Mouse (Mus musculus) embryonic fibroblast, embryonic 13.5 days (primary cell): Measurements from ENCODE around the gene Prrc2c. TPM values are rescaled to one million over a fixed set of nuclear protein-coding genes. Genes with fewer than 3 reads are reported as not detected.
"Not testable (repeated sequence)": the region's sequence is repeated elsewhere in the genome, so short reads cannot be mapped to it uniquely, and the experiment has no call there.

Source experiments
- H3K27ac ChIP-seq: 2 replicates; pipeline ENCODE4 v1.5.1; 2012; ENCODE audit warnings: low read length, control low read depth, inconsistent platforms; ENCODE audit not compliant: insufficient read depth
- H3K4me1 ChIP-seq: 2 replicates; pipeline ENCODE4 v1.6.1; 2011; ENCODE audit warnings: low read length; ENCODE audit not compliant: control insufficient read depth, insufficient read depth
- H3K4me3 ChIP-seq: 2 replicates; pipeline ENCODE4 v1.5.1; 2011; ENCODE audit warnings: mild to moderate bottlenecking, control low read depth, low read length; ENCODE audit not compliant: insufficient read depth
- CTCF ChIP-seq: IDR thresholded peaks from 2 replicates; pipeline ENCODE4 v1.5.1; 2011; ENCODE audit warnings: mild to moderate bottlenecking, control low read depth, low read length, moderate library complexity, borderline replicate concordance; ENCODE audit not compliant: insufficient read depth
- POLR2A ChIP-seq: IDR thresholded peaks from 2 replicates; pipeline ENCODE4 v1.6.1; 2011; ENCODE audit warnings: low read depth, mild to moderate bottlenecking, control low read depth, low read length, moderate library complexity
- polyA plus RNA-seq: library from polyadenylated mRNA; stranded (reverse); fragments of >200 nt; gene quantifications from 2 replicates; pipeline ENCODE4 v1.2.4, GENCODE M21; 2011; ENCODE audit warnings: low read depth; ENCODE audit not compliant: missing spikeins, insufficient read length

Gene Prrc2c
- polyA plus RNA-seq, 1 experiment = 206 TPM

GRCm38 (mm10) chr1:162642591-162642990, 97.8 kb downstream of the Prrc2c start:
- no peak overlapping the region for H3K4me3 ChIP-seq
- H3K27ac ChIP-seq = no peak overlapping the region
- TF ChIP-seq CTCF = no peak
- TF ChIP-seq POLR2A = no peak
- H3K4me1 ChIP-seq = no peaks in the 10 kb centered on the region

GRCm38 (mm10) chr1:162639861-162640260, 100.5 kb downstream of the Prrc2c start:
- H3K4me1 ChIP-seq = no peaks in the 10 kb centered on the region
- TF ChIP-seq POLR2A (no peak), CTCF (no peak)
- H3K27ac ChIP-seq = no peak overlapping the region
- no peak overlapping the region for H3K4me3 ChIP-seq

- no peak for TF ChIP-seq CTCF
- TF ChIP-seq POLR2A = no peak
- no peak within 1 kb of the TSS for H3K4me3 ChIP-seq
Observed at GRCm38 (mm10) chr1:162639051-162639750, 101.2 kb downstream of the Prrc2c start, which contains the start of gene Myoc. TSS of gene Myoc (plus strand) at chr1:162639155.

GRCm38 (mm10) chr1:162638535-162638934, 101.8 kb downstream of the Prrc2c start:
- no peak for TF ChIP-seq POLR2A
- H3K4me3 ChIP-seq = no peak overlapping the region

More at GRCm38 (mm10) chr1:162639051-162639750, 101.2 kb downstream of the Prrc2c start, which contains the start of gene Myoc:
- Histone ChIP-seq H3K27ac (no peak within 1 kb of the TSS), H3K4me1 (no peaks in the 10 kb centered on the region)

GRCm38 (mm10) chr1:162636516-162636915, 103.8 kb downstream of the Prrc2c start:
- H3K4me3 ChIP-seq = no peak overlapping the region
- no peak overlapping the region for H3K27ac ChIP-seq
- TF ChIP-seq POLR2A (no peak), CTCF (no peak)
- no peaks in the 10 kb centered on the region for H3K4me1 ChIP-seq

More at GRCm38 (mm10) chr1:162638535-162638934, 101.8 kb downstream of the Prrc2c start:
- Histone ChIP-seq H3K27ac (no peak overlapping the region), H3K4me1 (no peaks in the 10 kb centered on the region)

GRCm38 (mm10) chr1:162635291-162635931, 104.9 kb downstream of the Prrc2c start:
- H3K4me1 ChIP-seq, H3K27ac ChIP-seq, H3K4me3 ChIP-seq: not testable (repeated sequence)

- H3K4me3 ChIP-seq, H3K27ac ChIP-seq: not testable (repeated sequence)
Observed at GRCm38 (mm10) chr1:162628326-162628725, 112.0 kb downstream of the Prrc2c start.

GRCm38 (mm10) chr1:162627821-162628220, 112.5 kb downstream of the Prrc2c start:
- not testable (repeated sequence) for H3K4me1 ChIP-seq, H3K27ac ChIP-seq, H3K4me3 ChIP-seq

More at GRCm38 (mm10) chr1:162628326-162628725, 112.0 kb downstream of the Prrc2c start:
- H3K4me1 ChIP-seq = not testable (repeated sequence)

- no peak overlapping the region for H3K27ac ChIP-seq
- H3K4me3 ChIP-seq = no peak overlapping the region
- no peak for TF ChIP-seq CTCF
- TF ChIP-seq POLR2A = no peak
- H3K4me1 ChIP-seq = no peaks in the 10 kb centered on the region
Observed at GRCm38 (mm10) chr1:162625229-162625628, 115.1 kb downstream of the Prrc2c start.

- TF ChIP-seq POLR2A (no peak), CTCF (no peak)
- no peaks in the 10 kb centered on the region for H3K4me1 ChIP-seq
- H3K27ac ChIP-seq = no peak overlapping the region
- H3K4me3 ChIP-seq = no peak overlapping the region
Observed at GRCm38 (mm10) chr1:162623895-162624294, 116.5 kb downstream of the Prrc2c start.

Other genes with a start within 250 kb of the Prrc2c start
- 9.2 and 11.5 TPM in 2 replicates for gene Mettl13, start 192.0 kb downstream of the Prrc2c start, polyA plus RNA-seq
- 41.6 and 54.9 TPM in 2 replicates for gene Vamp4, start 170.0 kb downstream of the Prrc2c start, polyA plus RNA-seq
- not detected in 2 replicates for gene Myoc, start 101.4 kb downstream of the Prrc2c start, polyA plus RNA-seq
- gene Myocos, start 82.3 kb downstream of the Prrc2c start, polyA plus RNA-seq = not detected in 2 replicates
- not detected in 2 replicates for gene Fmo4, start 73.4 kb upstream of the Prrc2c start, polyA plus RNA-seq
- 0.67 and 3.8 TPM in 2 replicates for gene Fmo1, start 126.1 kb upstream of the Prrc2c start, polyA plus RNA-seq
- 0.19 TPM in 1 of 2 replicates, not detected in the other for gene Fmo2, start 158.2 kb upstream of the Prrc2c start, polyA plus RNA-seq
- not detected in 2 replicates for gene Fmo6, start 197.0 kb upstream of the Prrc2c start, polyA plus RNA-seq
- gene Fmo3, start 244.0 kb upstream of the Prrc2c start, polyA plus RNA-seq = 0.25 TPM in 1 of 2 replicates, not detected in the other